ENCODE assay signal across 19 mouse cellular contexts in genomic region chr12:41134885-41135284, GRCm38 (mm10).
DNase-seq lines count a peak whose midpoint lies in the region; ATAC-seq lines count a peak whose summit lies in the region.
"Had no signal": no experiment of that assay in that cellular context is flagged by ENCODE, and none has a peak within 500 bp of the region (broad histone marks: within the 10 kb centered on the region; RNA-seq: fewer than 3 reads in every experiment).

No protein-coding gene starts in this region.

- no peaks in the 10 kb centered on the region for H3K36me3 ChIP-seq in intestine, embryonic 16.5 days (ENCODE audit: control insufficient read depth, insufficient read depth, low read length)
- no peaks in the 10 kb centered on the region for H3K36me3 ChIP-seq in intestine, embryonic 15.5 days
- H3K36me3 ChIP-seq in embryonic facial prominence, embryonic 10.5 days (replicated peaks), result no peaks in the 10 kb centered on the region
- H3K36me3 ChIP-seq: embryonic facial prominence, embryonic 12.5 days; forebrain, embryonic 15.5 days had no signal

- H3K27me3 ChIP-seq in intestine, embryonic 16.5 days (replicated peaks; ENCODE audit: control insufficient read depth, insufficient read depth, low read length), result no peaks in the 10 kb centered on the region
- H3K27me3 ChIP-seq in intestine, embryonic 15.5 days (replicated peaks), result no peaks in the 10 kb centered on the region
- no peaks in the 10 kb centered on the region for H3K27me3 ChIP-seq in embryonic facial prominence, embryonic 10.5 days (replicated peaks; ENCODE audit: low read depth, poor library complexity, severe bottlenecking)
- H3K27me3 ChIP-seq: embryonic facial prominence, embryonic 12.5 days; forebrain, embryonic 13.5 days; forebrain, embryonic 15.5 days had no signal

- no peak overlapping the region for H3K4me2 ChIP-seq in intestine, embryonic 16.5 days (ENCODE audit: low read depth, low read length)
- no peak overlapping the region for H3K4me2 ChIP-seq in intestine, embryonic 15.5 days (replicated peaks)
- H3K4me2 ChIP-seq: embryonic facial prominence, embryonic 12.5 days; forebrain, embryonic 13.5 days; forebrain, embryonic 15.5 days had no signal

- no peaks in the 10 kb centered on the region for H3K9me3 ChIP-seq in intestine, embryonic 16.5 days (ENCODE audit: control insufficient read depth, low read length)
- no peaks in the 10 kb centered on the region for H3K9me3 ChIP-seq in intestine, embryonic 15.5 days
- H3K9me3 ChIP-seq in embryonic facial prominence, embryonic 10.5 days, result no peaks in the 10 kb centered on the region
- H3K9me3 ChIP-seq: embryonic facial prominence, embryonic 12.5 days; forebrain, embryonic 13.5 days; forebrain, embryonic 15.5 days had no signal

- H3K4me3 ChIP-seq in intestine, embryonic 16.5 days (ENCODE audit: low read length), result no peak overlapping the region
- H3K4me3 ChIP-seq in intestine, embryonic 15.5 days (replicated peaks), result no peak overlapping the region
- H3K4me3 ChIP-seq in embryonic facial prominence, embryonic 10.5 days, result no peak overlapping the region
- H3K4me3 ChIP-seq: embryonic facial prominence, embryonic 12.5 days; forebrain, embryonic 13.5 days; forebrain, embryonic 15.5 days had no signal

- 0 out of 2 replicates have a peak, but pooled peaks have one; percentile 42 for ATAC-seq in intestine, embryonic 16.5 days
- ATAC-seq in intestine, embryonic 15.5 days, result no peak
- ATAC-seq: forebrain, embryonic 13.5 days; forebrain, embryonic 15.5 days; forebrain, postnatal 0 days had no signal

- H3K9ac ChIP-seq in intestine, embryonic 16.5 days (ENCODE audit: low read depth, low read length), result no peak overlapping the region
- no peak overlapping the region for H3K9ac ChIP-seq in intestine, embryonic 15.5 days
- H3K9ac ChIP-seq: embryonic facial prominence, embryonic 12.5 days; forebrain, embryonic 13.5 days; forebrain, embryonic 15.5 days; forebrain, postnatal 0 days had no signal

- H3K27ac ChIP-seq in intestine, embryonic 16.5 days (ENCODE audit: low read length), result no peak overlapping the region
- H3K27ac ChIP-seq in intestine, embryonic 15.5 days, result no peak overlapping the region
- no peak overlapping the region for H3K27ac ChIP-seq in embryonic facial prominence, embryonic 10.5 days (replicated peaks)
- H3K27ac ChIP-seq: embryonic facial prominence, embryonic 12.5 days; forebrain, embryonic 13.5 days; forebrain, embryonic 15.5 days had no signal

- DNase-seq in retina, postnatal 1 day, result peak; percentile 28
- no peak for DNase-seq in retina, embryonic 14.5 days (ENCODE audit: low spot score)
- DNase-seq in embryonic facial prominence, embryonic 10.5 days (ENCODE audit: low spot score), result no peak
- DNase-seq: adrenal gland, adult 2 months; adrenal gland, postnatal 10 days; adrenal gland, postnatal 25 days; cerebellum, adult 11 months; cerebellum, adult 18-20 months; cerebellum, adult 8-10 months; cerebellum, adult 9-11 months; cerebellum, postnatal 14 days; cerebellum, postnatal 36 days; embryo, embryonic 11 days; forebrain, postnatal 0 days had no signal

- H3K4me1 ChIP-seq in intestine, embryonic 16.5 days (ENCODE audit: control insufficient read depth, insufficient read depth, low read length), result no peaks in the 10 kb centered on the region
- no peaks in the 10 kb centered on the region for H3K4me1 ChIP-seq in intestine, embryonic 15.5 days (replicated peaks)
- no peaks in the 10 kb centered on the region for H3K4me1 ChIP-seq in embryonic facial prominence, embryonic 10.5 days
- H3K4me1 ChIP-seq: embryonic facial prominence, embryonic 12.5 days; forebrain, embryonic 13.5 days; forebrain, embryonic 15.5 days had no signal

- 77% methylated on average over 3 of the region's 3 CpGs for WGBS in intestine, embryonic 16.5 days
- WGBS in intestine, embryonic 15.5 days, result 72% methylated on average over 3 of the region's 3 CpGs
- 66% methylated on average over 3 of the region's 3 CpGs for WGBS in embryonic facial prominence, embryonic 10.5 days
